Mouse (Mus musculus): ENCODE measurements around the gene Olfr697.

GRCm38 (mm10) chr7:106696891-106697290 lies 45.4 kb downstream of the Olfr697 start:
- no peak for TF ChIP-seq CTCF (IDR thresholded peaks at IDR 0.05; ENCODE audit: low read depth, low read length)
- TF ChIP-seq GATA2 (IDR thresholded peaks at IDR 0.05; ENCODE audit: borderline replicate concordance, low read depth, low read length): no peak
- TF ChIP-seq POLR2AphosphoS5 (IDR thresholded peaks at IDR 0.05; ENCODE audit: insufficient replicate concordance, low read depth, low read length): no peak

Data from G1E (cell line).